Mouse (Mus musculus) spleen, postnatal 10 days (tissue): ENCODE measurements around the gene B3gnt2.
"Not testable (repeated sequence)": the region's sequence is repeated elsewhere in the genome, so short reads cannot be mapped to it uniquely, and the experiment has no call there.

Experiments
- DNase-seq, 2 experiments: peaks; one replicate each; pipeline ENCODE4 v3.0.0; 2021 to 2022; ENCODE audit warnings: low spot score in 2 of 2

B3gnt2 gene

DNA sequence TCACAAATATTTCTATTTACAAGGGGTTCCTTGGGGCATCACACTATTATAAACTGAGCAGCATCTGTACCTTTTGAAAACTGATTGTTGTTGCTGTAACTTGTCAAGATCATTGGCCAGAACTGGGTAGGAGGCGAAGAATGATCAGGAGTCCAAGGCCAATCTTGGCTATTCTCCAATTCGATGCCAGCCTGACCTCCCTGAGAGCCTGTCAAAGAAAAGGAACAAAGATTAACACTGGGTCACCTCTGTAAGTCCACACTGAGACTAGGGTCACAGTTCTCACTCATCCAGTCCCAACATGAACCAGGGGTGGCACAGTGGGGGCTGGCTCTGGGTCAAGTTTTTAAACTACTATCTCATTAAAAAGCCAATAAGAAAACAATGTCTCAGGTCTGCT, 85.9 kb downstream of the B3gnt2 start:
- DNase-seq, result peak in 1 of 2 experiments; percentile 5

DNA sequence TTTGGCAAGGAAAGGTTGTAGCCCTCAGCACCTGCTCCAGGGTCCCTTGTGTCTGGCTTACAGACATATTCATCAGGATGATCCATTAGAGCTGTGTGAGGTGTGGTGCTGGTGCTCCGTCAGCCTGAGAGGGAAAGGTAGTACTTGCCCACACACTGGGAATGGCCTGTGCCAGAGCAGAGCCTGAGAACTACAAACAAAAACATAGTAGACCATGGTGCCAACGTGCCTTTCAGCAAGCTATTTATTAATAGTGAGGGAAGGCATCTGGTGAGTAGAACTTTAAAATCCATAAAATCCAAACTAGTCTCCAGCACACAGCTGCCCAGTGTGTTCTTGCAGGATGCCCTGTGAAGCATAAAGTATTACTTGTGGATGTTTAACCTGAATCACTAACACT, 94.5 kb downstream of the B3gnt2 start:
- DNase-seq, result peak in 1 of 2 experiments; percentile 8

DNA sequence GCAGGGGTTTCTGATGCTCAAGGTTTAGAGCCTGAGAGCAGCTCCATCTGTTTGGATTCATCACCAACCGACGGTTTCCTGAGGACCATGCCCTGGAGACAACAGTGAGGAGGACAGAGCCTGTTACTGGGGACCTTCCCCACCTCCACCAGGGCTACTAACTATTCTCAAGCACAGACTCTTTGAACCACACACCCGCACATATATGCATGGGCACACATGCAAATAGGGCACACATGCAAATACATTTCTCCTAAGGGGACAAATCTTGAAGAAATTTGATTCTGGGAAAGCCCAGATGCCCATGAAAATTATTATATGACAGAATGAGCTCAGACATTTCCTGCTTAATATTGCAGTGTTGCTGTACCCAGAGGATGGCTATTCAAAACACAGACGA, 95.3 kb downstream of the B3gnt2 start:
- peak in 1 of 2 experiments; percentile 34 for DNase-seq

DNA sequence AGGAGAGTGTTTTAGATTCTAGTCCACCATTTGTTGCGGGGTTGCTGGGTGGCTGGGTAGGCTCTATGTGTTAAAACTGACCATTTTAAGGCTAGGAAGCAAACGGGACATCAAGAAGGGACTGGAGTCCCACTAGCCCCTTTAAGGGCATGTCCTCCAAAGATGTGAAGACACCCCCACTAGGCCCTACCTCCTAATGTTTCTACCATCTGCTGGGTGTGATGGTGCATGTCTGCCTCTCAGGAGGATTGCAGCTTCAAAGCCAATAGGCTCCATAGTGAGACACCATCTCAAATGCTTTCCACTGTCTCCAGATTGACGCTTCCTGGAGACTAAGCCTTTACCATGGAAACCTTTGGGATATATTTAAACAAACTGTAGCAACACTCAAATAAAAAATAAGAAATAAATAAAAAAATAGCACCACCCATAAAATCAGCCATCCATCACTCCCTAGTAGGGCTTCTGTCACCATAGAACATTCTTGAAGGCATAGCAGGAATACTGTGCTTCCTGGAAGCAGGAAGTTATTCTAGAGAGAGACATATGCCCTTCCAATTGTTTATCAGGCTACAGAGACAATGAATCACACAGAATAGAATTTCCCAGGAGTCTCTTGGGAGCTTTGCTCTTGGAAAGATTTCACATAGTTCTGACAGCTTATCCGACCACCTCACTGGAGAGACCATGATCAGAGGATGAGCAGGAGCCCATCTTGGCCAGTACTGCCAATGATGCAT, 97.0 kb downstream of the B3gnt2 start:
- peak in 1 of 2 experiments; percentile 22 for DNase-seq

DNA sequence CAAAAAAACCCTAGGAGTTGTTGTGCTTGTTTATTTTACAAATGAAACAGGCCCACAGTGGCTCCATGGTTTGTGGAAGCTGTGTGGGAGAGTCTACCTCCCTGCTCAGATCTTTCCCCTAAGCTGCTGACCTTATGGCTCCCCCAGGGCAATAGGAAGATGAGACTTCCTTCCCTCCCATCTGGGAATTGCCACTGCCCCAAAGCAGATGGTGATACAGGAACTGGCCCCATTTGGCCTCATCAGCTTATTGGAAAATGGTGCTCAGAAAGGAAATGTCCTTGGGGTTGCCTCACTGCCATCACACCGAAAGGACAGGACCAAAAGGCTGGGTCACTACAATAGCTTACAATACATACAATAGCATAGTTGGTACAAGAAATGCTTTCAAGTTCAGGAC, 97.7 kb downstream of the B3gnt2 start:
- DNase-seq, result peak in 1 of 2 experiments; percentile 11

DNA sequence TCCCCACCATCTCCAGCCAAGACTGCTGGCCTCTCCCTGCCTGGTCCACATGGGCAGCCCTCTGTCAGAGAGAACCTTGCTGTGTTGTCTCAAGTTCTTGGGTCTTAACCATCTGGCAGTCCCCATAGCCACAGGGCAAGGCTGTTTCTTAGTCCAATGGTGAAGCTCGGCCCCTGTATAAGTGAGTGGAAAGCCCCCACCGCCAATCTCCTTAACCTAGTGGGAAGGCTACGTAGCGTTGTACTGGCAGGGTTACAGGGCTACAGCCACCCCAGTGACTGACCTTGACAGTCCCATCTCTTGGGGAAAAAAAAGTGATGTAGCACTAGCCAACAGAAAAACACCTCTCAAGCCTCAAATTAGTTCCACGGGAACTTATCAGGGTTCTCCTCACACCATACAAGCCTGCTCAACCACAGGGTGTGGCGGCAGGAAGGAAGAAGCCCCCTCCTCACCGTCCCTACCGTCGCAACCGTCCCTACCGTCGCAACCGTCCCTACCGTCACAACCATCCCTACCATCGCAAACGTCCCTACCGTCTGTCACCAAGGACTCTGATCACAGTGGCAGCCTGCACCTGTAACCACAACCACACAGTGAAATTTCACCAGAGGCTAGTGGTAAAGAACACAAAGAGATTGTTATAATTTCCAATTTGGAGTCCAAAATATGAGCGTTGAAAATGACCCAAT, 98.4 kb downstream of the B3gnt2 start:
- peak in 1 of 2 experiments; percentile 26 for DNase-seq

DNA sequence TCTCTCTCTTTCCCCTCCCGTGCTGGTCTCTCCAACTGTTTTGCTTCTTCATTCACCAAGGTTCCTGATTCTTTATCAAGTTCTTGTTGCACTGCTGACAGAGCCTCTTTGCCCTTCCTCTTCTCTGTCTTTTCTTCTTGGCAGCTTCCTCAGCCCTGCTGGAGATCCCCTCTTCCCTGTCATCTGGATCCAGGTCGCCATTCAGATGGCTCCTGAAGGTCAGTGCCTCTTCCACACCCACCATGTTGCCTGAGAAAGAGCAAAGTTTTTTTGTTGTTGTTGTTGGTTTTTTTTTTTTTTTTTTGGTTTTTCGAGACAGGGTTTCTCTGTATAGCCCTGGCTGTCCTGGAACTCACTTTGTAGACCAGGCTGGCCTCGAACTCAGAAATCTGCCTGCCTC, 101.0 kb downstream of the B3gnt2 start:
- peak in 1 of 2 experiments; percentile 3 for DNase-seq

DNA sequence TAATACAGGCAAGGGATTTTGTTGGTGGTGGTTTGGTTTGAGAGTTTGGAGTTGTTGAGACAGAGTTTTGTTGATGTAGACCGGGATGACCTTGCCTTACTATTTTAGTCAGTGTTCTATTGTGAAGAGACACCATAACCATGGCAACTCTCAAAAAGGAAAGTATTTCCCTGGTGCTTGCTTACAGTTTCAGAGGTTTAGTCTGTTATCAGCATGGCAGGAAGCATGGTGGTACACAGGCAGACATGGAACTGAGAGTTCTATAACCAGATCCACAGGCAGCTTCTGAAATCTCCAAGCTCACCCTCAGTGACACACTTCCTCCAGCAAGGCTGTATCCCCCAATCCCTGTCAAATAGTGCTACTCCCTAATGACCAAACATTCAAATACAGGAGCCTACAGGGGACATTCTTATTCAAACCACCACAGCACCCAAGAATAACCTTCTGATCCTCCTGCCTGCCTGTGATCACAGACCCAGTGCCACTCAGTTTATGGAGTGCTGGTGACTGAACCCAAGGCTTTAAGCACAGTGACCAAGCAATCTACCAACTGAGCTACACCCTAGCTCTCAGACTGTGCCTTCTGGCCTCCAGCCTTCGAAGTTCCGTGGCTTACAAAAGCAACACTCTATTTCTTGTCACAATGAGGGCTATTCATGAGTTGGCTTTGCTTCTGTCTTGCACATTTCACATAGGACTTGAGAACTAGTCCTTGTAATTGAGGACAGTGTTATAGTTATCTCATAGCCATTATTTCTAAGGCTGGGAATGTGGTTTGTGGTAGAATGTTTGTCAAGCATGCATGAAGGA, 104.4 kb downstream of the B3gnt2 start:
- DNase-seq, result peak in 1 of 2 experiments; percentile 8

DNA sequence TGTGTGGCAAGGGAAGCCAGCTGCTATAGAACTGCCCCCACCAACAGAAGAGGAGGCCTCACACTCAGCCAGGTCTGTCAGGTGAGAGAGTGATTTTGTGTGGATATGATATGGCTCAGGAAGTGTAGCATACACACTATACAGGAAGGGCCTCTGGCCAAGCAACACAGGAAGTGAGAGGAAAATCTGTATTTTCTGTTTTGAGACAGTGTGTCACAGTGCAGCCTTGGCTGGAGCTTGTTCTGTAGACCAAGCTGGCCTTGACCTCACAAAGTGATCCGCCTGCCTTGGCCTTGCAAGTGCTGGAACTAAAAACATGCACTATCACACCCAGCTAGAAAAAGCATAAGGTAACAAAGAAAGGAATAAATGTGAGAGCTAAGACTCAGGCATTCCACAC, 105.6 kb downstream of the B3gnt2 start:
- peak in 1 of 2 experiments; percentile 12 for DNase-seq

DNA sequence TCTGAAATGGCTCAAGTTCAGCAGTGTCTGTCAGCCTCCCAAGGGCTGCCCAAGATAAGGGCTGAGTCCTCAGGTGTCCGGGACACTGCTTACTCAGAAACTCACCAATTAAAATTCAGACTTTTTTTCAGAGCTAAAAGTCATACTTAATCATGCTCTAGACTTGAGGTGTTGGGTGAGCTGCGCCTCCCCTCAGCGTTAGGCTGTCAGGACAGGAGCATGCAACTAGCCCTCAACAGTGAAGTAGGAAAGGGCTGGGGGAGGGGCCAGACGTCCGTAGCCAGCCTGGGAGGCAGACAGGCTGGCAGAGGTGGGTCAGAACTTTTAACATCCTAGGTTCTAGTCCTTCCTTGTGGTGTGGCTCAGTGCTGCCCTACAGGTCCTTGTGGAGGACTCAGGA, 108.2 kb downstream of the B3gnt2 start:
- peak in 1 of 2 experiments; percentile 8 for DNase-seq

DNA sequence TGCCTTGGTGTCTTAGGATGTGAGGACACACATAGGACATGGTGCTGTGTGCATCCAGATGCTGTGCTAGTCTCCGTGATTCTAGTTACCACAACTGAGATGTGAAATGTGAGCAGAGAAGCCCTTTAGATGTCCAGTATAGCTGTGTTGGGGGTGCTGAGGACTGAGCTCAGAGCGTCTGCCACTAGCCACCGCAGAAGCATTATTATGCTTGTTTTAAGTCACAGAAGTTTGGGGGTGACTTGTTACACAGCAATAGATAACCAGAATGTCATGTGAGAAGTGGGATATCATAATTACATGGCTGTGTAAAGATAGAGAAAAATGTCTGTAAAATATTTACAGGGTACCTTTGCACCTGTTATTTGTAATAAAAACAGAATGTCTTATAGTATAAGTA, 109.2 kb downstream of the B3gnt2 start:
- DNase-seq, result peak in 1 of 2 experiments; percentile 0

DNA sequence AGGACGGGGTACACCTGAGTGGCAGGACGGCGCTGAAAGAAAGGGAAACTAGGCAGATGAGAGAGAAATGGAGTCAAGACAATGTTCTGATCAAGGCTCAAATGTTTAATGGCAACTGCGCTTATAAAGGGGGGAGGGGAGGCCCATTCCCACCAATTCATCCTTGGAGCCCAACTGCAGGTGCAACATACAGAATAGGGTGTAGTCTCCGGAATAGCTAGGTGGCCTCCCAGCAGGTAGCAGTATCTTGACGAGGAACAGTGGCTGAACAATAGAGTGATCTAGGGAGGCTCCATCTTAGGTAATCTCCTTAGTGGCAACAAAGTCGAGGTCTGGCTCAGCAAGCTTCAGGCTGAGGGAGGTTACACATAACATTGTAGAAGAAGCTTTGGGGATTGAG, 113.4 kb downstream of the B3gnt2 start:
- no peak for DNase-seq

DNA sequence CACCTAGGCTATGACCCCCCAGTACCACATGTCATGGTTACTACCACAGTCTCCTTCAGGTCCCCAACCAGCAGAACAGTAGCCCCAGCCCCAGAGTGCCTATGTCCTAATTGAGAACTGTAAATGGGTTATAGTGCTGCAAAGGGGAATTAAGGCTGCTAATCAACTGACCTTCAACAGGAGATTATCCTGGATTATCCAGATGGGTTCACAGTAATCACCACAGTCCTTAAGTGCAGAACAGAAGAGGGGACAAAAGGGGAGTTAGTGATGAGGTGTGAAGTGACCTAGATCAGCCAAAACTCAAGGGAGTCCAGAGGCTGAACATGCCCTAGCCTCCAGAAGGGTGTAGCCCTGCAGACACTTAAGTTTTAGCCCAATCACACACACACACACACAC, 115.4 kb downstream of the B3gnt2 start:
- no peak for DNase-seq

DNA sequence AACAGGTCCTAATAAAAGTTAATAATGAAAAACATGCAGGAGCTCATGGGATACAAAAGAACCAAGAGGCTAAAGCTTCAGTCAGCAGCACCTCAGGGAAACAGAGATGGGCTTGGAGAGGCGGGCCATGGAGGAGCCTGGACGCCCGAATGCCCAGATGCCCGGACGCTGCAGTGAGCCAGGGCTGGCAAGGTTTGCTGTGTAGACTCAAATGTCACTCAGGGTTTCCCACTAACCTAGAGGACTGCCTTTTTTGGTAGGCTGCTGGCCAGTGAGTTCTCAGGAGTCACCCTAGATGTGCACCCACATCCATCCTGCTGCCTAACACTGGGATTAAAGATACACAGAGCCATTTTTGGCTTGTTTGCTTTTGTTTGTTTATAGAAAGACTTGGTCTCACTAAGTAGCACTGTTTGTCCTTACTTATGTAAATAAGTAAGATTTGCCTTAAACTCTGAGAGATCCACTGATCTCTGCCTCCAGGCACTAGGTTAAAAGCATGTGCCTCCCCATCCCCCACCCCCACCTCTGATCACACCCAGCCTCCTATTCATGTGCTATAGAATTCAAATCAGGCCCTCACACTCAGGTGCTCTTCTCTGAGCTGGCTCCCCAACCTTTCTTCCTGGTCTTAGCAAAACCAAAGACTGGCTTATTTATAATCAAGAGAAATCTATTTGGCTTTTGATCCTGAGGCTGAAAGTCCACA, 117.0 kb downstream of the B3gnt2 start:
- no peak for DNase-seq

DNA sequence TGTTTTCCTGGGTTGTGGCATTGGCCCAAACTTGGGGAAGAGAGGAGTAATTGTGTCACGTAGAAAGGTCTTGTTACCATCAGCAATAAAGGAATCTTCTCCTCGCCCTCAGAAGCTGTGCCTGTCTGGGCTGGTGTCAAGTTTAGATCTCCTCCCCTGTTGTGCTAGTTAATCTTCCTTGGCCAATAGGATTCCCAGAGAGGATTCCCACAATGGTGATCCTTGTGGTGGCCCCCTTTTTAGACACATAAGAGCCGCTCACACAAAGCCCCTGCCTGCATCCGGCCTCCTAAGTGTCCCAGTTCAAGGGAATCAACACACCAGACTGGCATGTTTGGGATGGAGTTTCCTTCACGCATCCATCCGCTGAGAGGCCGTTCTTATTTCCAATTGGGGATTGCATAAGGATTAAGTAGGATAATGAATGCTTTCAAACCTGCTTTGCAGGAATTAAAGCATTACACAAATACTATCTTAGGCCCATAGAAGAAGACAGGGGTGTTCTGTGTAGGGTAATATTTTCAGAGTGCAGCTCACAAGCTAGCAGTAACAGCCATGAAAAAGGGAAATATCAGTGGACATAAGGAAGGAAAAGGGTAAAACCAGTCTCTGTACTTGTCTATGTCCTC, 118.6 kb downstream of the B3gnt2 start:
- no peak for DNase-seq

DNA sequence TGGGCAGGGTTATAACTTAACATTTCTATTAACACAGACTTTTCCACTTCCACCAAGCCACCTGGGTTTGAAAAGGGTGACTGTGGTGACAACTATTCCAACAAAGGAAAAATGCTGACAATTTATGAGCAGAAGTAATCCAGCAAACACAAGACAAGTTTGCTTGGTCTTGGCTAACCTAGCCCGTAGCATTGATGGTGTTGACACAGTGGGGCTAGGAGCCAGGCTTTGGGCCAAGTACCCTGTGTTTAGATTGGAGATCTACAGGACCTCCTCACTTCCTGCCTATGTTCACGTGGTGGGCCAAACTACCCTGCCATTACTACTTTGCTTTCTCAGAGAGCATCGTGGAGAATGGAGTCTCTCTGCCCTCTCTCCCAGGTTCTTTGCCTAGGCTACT, 119.3 kb downstream of the B3gnt2 start:
- no peak for DNase-seq

DNA sequence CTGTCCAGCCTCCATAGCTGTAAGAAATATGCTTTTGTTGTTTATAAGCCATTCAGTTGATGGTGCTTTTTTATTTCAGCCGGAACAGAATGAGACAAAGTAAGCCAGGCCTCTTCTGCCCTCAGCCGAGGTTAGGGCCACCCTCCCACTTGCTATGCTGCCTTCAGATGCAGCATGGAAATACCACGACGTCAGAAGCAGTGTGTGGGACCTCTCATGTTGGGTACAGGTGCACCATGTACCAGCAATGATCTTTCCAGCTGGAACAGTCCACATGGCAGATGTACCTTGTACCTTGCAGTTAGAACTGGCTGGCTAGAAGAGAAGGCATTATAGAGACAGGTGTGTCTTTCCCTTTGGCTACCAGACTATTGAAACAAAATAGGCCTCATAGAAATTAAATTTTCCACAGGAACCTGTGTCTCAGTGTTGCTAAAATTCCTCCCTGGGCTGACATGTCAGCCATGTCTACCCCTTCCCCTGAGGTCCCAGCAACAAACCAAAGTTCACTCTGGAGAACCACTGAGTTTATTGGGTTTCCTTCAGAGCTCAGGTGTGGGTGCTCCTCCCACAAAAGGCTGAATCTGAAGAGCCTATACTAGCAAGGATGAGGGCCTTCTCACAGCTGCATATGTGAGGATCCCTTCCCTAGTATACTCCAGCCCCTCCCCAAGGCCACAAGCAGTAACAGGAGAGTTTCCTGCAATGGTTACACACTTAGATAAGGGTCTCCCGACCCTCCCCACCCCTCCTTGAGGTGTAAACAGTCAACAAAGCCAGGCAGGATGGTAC, 121.1 kb downstream of the B3gnt2 start:
- DNase-seq, result no peak

DNA sequence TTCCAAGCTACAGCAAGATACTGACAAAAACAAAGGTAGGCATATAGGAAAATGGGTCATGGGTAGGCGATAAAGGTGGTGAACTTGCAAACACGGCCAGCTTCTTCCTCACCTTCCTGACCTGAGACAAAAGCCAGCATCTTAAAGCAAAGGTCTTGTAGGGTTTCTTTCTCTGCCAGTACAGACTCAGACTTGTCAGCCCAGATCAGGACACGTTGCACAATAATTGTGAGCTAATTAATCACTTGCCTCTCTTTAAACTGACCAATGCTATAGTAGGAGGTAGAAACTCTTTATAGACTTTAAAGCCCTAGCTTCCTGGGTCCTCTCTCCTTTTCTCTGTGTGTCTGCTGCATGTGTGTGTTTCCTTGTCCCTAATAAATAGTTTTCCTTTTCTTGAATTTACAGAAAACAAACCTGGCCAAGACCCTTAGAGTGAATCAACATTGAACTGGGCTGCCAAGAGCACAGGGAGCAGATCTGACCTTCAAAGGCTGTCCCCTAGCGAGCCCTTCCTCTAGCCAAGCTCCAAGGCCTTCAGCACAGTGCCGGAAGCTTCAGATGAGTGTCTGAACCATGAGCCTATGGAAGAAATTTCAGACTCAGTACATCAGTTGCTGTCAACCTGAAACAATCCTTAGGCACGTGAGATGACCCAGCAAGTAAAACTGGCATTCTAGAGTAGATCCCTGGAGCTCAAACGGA, 124.1 kb downstream of the B3gnt2 start:
- DNase-seq, result no peak

DNA sequence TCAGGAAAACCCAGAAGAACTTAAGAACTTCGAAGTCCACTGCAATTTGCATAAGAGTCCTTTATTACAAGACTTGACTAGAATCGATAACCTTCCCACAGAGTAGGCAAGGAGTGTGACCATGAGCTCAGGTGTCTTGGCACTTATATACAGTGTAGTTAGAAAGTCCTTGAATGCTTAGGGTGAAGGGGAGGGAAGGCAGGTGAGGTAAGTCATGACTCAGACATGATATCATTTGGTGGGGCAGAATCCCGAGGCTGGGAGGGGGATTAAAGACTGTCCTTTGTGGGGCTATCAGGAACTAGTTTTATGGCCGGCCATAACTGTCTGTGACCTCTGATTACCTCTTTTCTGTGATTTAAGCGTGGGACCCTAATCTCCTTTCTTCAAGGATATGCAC, 125.6 kb downstream of the B3gnt2 start:
- DNase-seq, result not testable (repeated sequence)

DNA sequence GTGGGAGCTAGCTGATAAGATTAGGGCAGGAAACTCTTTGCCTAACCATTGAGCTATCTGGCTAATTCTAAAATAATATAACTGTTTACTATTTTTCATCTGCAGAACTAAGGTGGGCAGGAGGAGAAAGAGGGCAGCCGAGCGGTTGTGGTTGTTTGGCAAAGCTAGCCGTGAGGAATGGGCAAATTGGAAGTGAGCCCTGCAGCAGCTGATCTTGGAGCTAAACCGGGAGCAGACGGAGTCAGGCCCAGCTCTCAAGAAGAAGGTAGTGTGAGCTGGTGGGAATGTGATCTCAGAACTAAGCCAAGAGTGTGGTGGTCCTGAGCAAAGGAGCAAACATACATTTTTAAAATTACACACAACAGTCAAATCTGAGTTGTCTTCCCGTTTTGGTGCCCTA, 126.8 kb downstream of the B3gnt2 start:
- no peak for DNase-seq
